Mouse (Mus musculus): Measurements from ENCODE around the gene Pla2g4d. TPM values are rescaled to one million over a fixed set of nuclear protein-coding genes. Genes with fewer than 3 reads are reported as not detected.
A peak's percentile ranks its signal among the peaks of the same experiment; 100 is the strongest.
"Not testable (repeated sequence)": the region's sequence is repeated elsewhere in the genome, so short reads cannot be mapped to it uniquely, and the experiment has no call there.

Gene Pla2g4d
- total RNA-seq, 2 experiments from 2014 or later: not detected

GRCm38 (mm10) chr2:120264858-120265257, 24.1 kb downstream of the Pla2g4d start:
- ATAC-seq (replicated peaks; ENCODE audit: low FRiP score, poor library complexity, severe bottlenecking): no peak

- ATAC-seq (replicated peaks; ENCODE audit: low FRiP score, poor library complexity, severe bottlenecking): no peak
Observed at GRCm38 (mm10) chr2:120262876-120263275, 26.1 kb downstream of the Pla2g4d start.

GRCm38 (mm10) chr2:120261346-120261745, 27.7 kb downstream of the Pla2g4d start:
- no peak for ATAC-seq (replicated peaks; ENCODE audit: low FRiP score, poor library complexity, severe bottlenecking)

GRCm38 (mm10) chr2:120256259-120256658, 32.7 kb downstream of the Pla2g4d start:
- ATAC-seq (replicated peaks; ENCODE audit: low FRiP score, poor library complexity, severe bottlenecking): no peak

GRCm38 (mm10) chr2:120252644-120253043, 36.4 kb downstream of the Pla2g4d start:
- no peak for ATAC-seq (replicated peaks; ENCODE audit: low FRiP score, poor library complexity, severe bottlenecking)

GRCm38 (mm10) chr2:120245421-120246016, 43.5 kb downstream of the Pla2g4d start:
- no peak for ATAC-seq (replicated peaks; ENCODE audit: low FRiP score, poor library complexity, severe bottlenecking)

GRCm38 (mm10) chr2:120244679-120245420, 44.1 kb downstream of the Pla2g4d start, which contains the start of gene Pla2g4e:
Pla2g4e (minus strand) TSS chr2:120245335.
- no peak for ATAC-seq (replicated peaks; ENCODE audit: low FRiP score, poor library complexity, severe bottlenecking)

- ATAC-seq (replicated peaks; ENCODE audit: low FRiP score, poor library complexity, severe bottlenecking): no peak
Observed at GRCm38 (mm10) chr2:120243995-120244394, 45.0 kb downstream of the Pla2g4d start.

GRCm38 (mm10) chr2:120242791-120243467, 46.1 kb downstream of the Pla2g4d start:
- no peak for ATAC-seq (replicated peaks; ENCODE audit: low FRiP score, poor library complexity, severe bottlenecking)

- ATAC-seq (replicated peaks; ENCODE audit: low FRiP score, poor library complexity, severe bottlenecking): not testable (repeated sequence)
Observed at GRCm38 (mm10) chr2:120238733-120239132, 50.3 kb downstream of the Pla2g4d start.

GRCm38 (mm10) chr2:120237784-120238183, 51.2 kb downstream of the Pla2g4d start:
- peak; percentile 56; the same call in 1 of the 2 replicates for ATAC-seq (replicated peaks; ENCODE audit: low FRiP score, poor library complexity, severe bottlenecking)

GRCm38 (mm10) chr2:120235947-120236640, 52.9 kb downstream of the Pla2g4d start:
- ATAC-seq (replicated peaks; ENCODE audit: low FRiP score, poor library complexity, severe bottlenecking): no peak

GRCm38 (mm10) chr2:120235381-120235780, 53.6 kb downstream of the Pla2g4d start:
- no peak for ATAC-seq (replicated peaks; ENCODE audit: low FRiP score, poor library complexity, severe bottlenecking)

- ATAC-seq (replicated peaks; ENCODE audit: low FRiP score, poor library complexity, severe bottlenecking): 0 out of 2 replicates have a peak, but pooled peaks have one; percentile 58
Observed at GRCm38 (mm10) chr2:120231642-120232041, 57.4 kb downstream of the Pla2g4d start.

Other genes starting within 250 kb of the Pla2g4d start
- 10.8 and 12.6 TPM in 2 replicates for gene Ehd4, start 134.6 kb downstream of the Pla2g4d start, total RNA-seq (2015; ENCODE audit: low replicate concordance)
- gene Ehd4, start 134.6 kb downstream of the Pla2g4d start, total RNA-seq (2017; ENCODE audit: low replicate concordance): 7.8 and 9.5 TPM in 2 replicates
- gene Pla2g4e, start 43.9 kb downstream of the Pla2g4d start, total RNA-seq (2015; ENCODE audit: low replicate concordance): not detected in 2 replicates
- gene Pla2g4e, start 43.9 kb downstream of the Pla2g4d start, total RNA-seq (2017; ENCODE audit: low replicate concordance): not detected in 2 replicates
- gene Pla2g4f, start 25.0 kb upstream of the Pla2g4d start, total RNA-seq (2015; ENCODE audit: low replicate concordance): not detected in 2 replicates
- gene Pla2g4f, start 25.0 kb upstream of the Pla2g4d start, total RNA-seq (2017; ENCODE audit: low replicate concordance): not detected in 2 replicates
- gene Vps39, start 63.9 kb upstream of the Pla2g4d start, total RNA-seq (2015; ENCODE audit: low replicate concordance): 9.0 and 33.5 TPM in 2 replicates
- gene Vps39, start 63.9 kb upstream of the Pla2g4d start, total RNA-seq (2017; ENCODE audit: low replicate concordance): 24.7 and 25.5 TPM in 2 replicates
- 15.5 and 18.7 TPM in 2 replicates for gene Ganc, start 114.7 kb upstream of the Pla2g4d start, total RNA-seq (2015; ENCODE audit: low replicate concordance)
- gene Ganc, start 114.7 kb upstream of the Pla2g4d start, total RNA-seq (2017; ENCODE audit: low replicate concordance): 13.4 and 21.8 TPM in 2 replicates
- gene Tmem87a, start 114.9 kb upstream of the Pla2g4d start, total RNA-seq (2015; ENCODE audit: low replicate concordance): 15.1 and 19.3 TPM in 2 replicates
- 27.1 and 37.3 TPM in 2 replicates for gene Tmem87a, start 114.9 kb upstream of the Pla2g4d start, total RNA-seq (2017; ENCODE audit: low replicate concordance)
- gene Capn3, start 166.8 kb upstream of the Pla2g4d start, total RNA-seq (2015; ENCODE audit: low replicate concordance): not detected in 2 replicates
- not detected in 2 replicates for gene Capn3, start 166.8 kb upstream of the Pla2g4d start, total RNA-seq (2017; ENCODE audit: low replicate concordance)

All from erythroid progenitor cell, adult 5-6 weeks (primary cell).